Mouse (Mus musculus) brain, adult 2 months (tissue): ENCODE results near the gene Rela.

Experiments used
- DNase-seq: peaks from one replicate; pipeline ENCODE4 v3.0.0; 2011; ENCODE audit warnings: low read depth, low spot score

Rela gene

DNA sequence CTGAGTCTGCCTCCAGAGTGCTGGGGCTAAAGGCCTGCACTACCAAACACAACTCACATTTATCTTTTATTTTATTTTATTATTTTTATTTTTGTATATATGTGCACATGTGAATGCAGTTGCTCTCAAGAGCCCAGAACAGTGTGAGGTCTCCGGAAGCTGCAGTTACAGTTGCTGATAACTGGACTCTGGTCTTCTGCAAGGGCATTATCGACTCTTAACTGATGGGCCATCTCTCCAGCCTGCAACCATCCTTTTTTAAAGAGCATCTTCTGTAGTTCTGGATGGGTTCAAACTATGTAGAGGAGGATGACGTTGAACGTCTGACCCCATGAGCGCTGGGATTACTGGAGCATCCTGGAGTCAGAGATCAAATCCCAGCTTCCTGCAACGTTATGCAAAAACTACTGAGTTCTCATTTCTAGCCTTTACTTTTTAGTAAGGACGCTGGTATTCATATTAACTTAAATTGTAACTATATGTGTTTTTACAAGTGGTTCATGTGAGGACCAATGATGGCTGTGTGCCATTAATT lies 1.2 kb upstream of the Rela start:
- no peak for DNase-seq

DNA sequence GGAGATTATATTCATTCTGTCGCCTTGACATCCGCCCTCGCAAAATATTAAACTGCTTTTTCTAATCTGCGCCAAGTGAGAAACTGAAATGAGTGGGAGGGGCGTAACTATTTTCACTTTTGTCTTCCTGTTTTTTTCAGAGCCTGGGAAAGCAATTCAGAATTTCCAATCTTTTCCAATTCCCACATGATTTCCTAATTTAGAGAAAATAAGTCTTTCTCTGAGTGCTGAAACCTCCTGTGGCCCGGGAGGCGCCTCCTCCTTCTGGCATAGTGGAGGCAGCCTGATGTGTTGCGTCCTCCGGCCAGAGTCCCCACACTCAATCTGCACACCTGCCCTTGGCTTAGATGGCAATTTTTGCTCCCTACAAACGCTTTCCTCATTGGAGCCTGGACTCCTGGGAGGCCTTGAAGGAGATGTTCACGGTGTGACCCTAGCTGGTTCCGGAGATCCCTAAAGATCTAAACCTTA lies 677 bp upstream of the Rela start:
- DNase-seq: peak; percentile 66

- no peak for DNase-seq
Observed at GRCm38 (mm10) chr19:5638416-5639005, 1.2 kb downstream of the Rela start.

DNA sequence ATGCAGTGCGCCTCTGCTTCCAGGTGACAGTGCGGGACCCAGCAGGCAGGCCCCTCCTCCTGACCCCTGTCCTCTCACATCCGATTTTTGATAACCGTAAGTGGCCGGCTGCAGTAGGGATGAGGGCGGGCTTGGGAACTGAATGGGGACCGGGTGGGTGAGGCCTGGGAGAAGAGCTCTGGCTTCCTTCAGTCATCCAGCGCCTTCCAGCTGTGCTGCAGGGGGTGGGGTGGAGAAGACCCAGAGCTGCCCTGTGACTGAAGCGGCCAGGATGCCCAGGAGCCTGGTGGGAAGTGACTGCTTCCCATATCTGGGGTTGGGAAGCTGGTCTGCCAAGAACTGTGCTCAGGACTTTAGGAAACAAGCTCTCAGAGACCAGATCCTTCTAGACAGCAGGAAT lies 3.1 kb downstream of the Rela start:
- DNase-seq: no peak

DNA sequence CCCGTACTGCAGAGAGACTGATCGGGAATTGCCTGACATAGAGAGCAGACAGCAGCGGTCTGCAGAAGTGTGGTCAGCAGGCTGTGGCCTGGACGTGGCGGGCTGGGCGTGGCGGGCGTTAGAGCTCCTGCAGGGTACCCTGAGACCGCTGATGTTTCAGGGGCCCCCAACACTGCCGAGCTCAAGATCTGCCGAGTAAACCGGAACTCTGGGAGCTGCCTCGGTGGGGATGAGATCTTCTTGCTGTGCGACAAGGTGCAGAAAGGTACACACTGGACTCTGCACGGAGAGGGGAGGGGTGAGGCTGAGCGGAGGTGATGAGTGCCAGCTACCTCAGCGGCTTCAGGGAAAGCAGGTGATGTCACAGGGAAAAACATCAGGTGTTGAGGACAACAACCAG lies 3.7 kb downstream of the Rela start:
- no peak for DNase-seq

DNA sequence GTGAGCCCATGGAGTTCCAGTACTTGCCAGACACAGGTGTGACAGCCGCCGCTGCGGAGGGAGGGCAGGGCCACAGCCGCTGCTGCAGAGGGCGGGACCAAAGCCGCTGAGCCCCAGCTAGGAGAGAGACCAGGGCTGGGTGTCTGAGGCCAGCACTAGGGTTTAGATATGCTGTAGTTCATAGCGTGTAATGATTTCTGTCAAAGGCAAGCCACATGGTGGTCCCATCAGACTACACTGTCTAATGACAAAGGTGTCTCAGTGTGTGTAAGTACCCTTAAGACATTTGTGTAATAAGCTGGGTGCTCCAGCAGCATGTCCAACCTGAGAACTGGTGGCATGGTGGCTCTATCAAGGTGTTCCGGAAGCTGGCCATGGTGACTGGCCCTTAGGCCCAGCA lies 4.4 kb downstream of the Rela start:
- no peak for DNase-seq

GRCm38 (mm10) chr19:5645280-5645679 lies 8.0 kb downstream of the Rela start:
- no peak for DNase-seq

DNA sequence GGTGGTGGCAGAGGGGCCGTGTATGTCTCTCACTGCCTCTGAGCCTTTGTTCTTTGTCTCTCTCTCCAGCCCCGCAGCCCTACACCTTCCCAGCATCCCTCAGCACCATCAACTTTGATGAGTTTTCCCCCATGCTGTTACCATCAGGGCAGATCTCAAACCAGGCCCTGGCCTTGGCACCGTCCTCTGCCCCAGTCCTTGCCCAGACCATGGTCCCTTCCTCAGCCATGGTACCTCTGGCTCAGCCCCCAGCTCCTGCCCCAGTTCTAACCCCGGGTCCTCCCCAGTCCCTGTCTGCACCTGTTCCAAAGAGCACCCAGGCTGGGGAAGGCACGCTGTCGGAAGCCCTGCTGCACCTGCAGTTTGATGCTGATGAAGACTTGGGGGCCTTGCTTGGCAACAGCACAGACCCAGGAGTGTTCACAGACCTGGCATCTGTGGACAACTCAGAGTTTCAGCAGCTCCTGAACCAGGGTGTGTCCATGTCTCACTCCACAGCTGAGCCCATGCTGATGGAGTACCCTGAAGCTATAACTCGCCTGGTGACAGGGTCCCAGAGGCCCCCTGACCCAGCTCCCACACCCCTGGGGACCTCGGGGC lies 9.5 kb downstream of the Rela start:
- DNase-seq: no peak

GRCm38 (mm10) chr19:5647791-5648190 lies 10.5 kb downstream of the Rela start:
- DNase-seq: no peak

DNA sequence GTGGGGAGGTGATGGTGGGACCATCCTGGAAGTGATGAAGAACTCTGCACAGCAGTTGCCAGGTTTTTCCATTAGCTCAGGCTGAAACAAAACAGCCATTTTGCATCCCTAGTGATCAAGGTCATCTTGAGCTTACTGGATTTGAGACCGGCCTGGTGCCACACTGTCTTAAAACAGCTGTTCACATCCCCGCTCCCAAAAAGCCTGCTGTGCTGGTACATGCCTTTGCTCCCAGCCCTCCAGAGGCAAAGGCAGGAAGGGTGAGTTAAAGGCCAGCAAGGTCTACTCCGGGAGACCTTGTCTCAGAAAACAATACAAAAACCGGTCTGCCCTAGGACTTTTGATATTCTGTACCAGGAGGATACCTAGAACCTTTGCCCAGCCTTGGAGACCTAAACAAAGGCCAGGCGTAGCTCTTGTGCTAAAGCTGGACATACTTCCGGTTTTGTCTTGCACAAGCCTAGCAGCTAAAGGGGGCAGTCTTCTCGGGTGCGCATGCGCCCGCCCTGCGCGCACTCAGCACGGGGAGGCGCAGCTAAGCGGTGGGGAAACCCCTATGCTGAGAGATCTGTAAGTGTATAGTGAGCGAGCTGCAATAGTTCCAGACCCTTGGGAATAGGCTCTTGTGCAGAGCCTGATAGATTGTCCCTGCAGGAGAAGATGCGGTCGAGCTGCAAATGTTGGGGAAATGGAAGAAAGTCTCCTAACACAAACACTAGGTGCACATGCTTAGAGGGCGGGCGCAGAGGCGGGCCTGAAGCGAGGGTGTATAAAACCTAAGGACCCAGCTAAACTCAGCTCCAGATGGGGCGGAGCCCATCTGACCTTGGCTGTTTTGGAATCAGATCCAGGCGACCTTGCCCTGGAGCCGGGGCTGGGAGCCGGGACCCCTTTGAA lies 11.4 kb downstream of the Rela start:
- peak; percentile 92 for DNase-seq

DNA sequence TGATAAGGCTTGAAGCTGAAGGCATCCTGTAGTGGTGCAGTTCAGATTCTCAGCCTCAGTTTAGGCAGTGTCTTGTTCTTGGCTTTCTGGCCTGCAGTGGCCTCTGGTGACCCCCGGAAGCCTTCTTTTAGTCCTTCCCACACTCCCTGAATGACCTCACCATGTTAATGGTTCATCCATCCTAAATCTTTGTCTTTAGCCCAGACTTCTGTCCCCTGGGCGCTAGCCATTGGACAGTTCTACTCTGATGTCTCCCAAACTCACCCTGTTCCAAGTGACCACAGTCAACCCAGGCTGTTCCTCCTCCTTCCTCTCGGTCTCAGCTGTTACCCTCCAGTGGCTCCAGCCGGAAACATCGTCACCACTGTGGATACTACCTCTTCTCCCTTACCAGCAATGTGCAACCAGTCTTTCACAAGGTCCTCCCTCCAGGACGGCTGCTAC lies 12.0 kb downstream of the Rela start:
- no peak for DNase-seq

- DNase-seq: no peak
Observed at GRCm38 (mm10) chr19:5651502-5652274, 14.4 kb downstream of the Rela start.

DNA sequence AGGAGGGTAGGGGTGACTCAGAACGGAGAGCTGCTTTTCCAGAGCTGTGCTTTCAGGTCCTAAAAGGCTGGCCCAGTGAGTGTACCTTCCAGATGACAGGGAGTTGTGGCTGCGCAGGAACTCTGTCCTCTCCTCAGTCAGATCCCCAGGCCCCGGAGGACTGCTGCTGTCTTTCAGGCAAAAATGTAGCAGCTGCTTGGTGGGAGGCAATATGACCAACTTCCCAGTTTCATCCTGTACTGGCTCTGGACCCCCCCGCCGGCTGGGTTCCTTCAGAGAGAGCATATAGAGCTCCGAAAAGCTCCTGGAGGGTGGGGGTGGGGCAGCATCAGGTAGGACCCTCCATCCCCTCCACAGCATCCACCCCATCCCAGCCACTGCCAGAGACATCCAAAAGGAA lies 15.3 kb downstream of the Rela start:
- peak; percentile 27 for DNase-seq

DNA sequence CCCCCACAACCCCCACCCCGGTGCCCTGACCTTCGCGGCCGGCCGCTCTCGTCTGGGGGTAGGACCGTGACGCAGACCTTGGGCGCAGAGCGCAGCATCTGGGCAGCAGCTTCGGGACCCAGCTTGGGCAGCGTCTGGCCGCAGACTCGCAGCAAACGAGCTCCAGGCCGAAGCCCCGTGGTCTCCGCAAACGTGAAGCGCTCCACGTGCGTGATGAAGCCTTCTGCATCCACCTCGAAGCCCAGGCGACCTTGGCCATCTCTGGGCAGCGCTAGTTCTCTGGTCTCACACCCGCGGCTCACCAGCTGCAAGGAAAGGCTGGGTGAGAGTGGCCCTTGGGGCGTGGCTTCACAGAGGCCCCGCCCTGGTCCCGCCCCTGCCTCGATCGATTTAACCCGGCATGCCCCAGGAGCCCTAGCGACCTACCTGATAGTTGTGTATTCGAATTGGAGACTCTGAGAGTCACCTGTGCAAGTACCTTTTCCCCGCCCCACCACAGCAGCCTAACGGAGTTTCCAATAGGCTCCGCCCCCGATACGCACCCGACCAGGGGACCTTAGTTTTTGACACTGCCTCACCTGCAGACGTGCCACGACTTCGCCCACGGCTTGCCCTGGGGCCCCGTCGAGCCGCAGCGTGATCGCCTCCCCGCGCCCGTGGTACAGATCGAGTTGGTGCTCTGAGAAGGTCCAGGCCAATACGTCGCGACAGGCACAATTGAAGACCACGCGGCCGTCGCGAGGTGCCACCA lies 16.9 kb downstream of the Rela start:
- peak; percentile 52 for DNase-seq

DNA sequence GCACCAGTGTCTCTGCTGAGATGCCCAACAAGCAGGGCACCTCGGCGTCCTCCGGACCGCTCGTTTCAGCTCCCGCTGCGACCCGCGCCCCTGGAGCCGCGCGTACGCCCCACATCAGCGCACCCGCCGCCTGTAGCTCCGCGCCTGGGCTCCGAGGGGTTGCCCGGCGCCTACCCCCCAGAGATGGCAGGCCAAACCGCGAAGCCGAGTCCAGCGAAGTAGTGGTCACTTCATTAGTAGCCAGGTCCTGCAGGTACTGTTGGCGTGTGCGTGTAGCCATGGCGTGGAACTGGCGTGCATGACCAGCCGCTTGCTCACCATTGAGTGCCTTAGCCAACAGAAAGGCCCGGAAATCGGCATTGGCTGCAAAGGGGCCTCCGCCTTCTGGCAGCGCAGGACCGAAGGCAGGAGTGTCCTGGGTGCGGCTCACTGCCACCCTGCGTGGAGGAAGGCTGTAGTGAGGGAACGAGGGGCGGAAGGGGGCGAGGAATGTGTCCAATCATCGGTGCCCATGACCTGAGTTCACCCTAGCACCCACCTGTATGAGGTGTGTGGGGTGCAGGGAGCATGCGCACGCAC lies 17.5 kb downstream of the Rela start:
- DNase-seq: no peak

GRCm38 (mm10) chr19:5660942-5661751 lies 23.9 kb downstream of the Rela start:
- peak; percentile 49 for DNase-seq

DNA sequence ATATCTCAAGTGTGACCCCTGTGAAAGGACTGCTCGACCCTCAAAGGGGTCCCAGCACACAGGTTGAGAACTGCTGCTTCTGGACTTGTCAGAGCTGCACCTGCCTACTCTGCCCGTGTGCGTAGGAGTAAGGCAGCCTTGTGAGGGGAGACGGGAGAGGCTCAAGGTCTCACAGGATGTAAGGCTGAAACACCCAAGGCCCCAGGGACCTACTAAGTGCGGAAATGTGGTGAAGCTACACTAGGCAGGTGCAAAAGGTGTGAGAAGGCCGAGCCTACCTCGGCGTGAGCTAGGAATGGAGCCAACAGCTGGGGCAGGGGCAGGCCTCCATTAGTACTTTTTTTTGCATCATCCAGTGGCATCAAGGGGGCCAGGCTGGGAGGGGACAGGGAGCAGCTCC lies 25.0 kb downstream of the Rela start:
- no peak for DNase-seq

GRCm38 (mm10) chr19:5662981-5663913 lies 26.0 kb downstream of the Rela start, which contains the start of gene Sipa1:
TSS of gene Sipa1 (minus strand) at chr19:5663707.
- peak; percentile 73 for DNase-seq
